Mouse (Mus musculus) thymus, adult 2 months (tissue): ENCODE measurements around the gene Acly.

Source experiments
- CTCF ChIP-seq: fragments of 200-500 bp; IDR thresholded peaks from 2 replicates; pipeline ENCODE4 v1.5.1; 2012; ENCODE audit warnings: mild to moderate bottlenecking, control low read depth, low read length, moderate library complexity, borderline replicate concordance; ENCODE audit not compliant: control insufficient read depth, poor library complexity, insufficient read depth; ENCODE audit errors: extremely low read depth
- POLR2A ChIP-seq: fragments of 200-500 bp; IDR thresholded peaks from 2 replicates; pipeline ENCODE4 v1.6.1; 2012; ENCODE audit warnings: mild to moderate bottlenecking, low read length, control low read depth, moderate library complexity; ENCODE audit not compliant: control insufficient read depth, poor library complexity, insufficient read depth; ENCODE audit errors: extremely low read depth

GRCm38 (mm10) chr11:100520838-100521237, 7.0 kb downstream of the Acly start:
- TF ChIP-seq CTCF (no peak), POLR2A (no peak)
